Mouse (Mus musculus) cerebellum, postnatal 14 days (tissue): ENCODE data around the gene Ric1.
"Not testable (repeated sequence)": the region's sequence is repeated elsewhere in the genome, so short reads cannot be mapped to it uniquely, and the experiment has no call there.

Experiments used
- DNase-seq, 2 experiments: peaks; one replicate each; pipeline ENCODE4 v3.0.0; 2021; ENCODE audit warnings: mixed read lengths in 2 of 2

Gene Ric1

GRCm38 (mm10) chr19:29534030-29534429 is 11.9 kb downstream of the Ric1 start:
- DNase-seq = no peak

- no peak for DNase-seq
Measured at GRCm38 (mm10) chr19:29542256-29542970, 20.3 kb downstream of the Ric1 start.

- no peak for DNase-seq
Measured at GRCm38 (mm10) chr19:29544026-29544425, 21.9 kb downstream of the Ric1 start.

- DNase-seq = no peak
Measured at GRCm38 (mm10) chr19:29550618-29551017, 28.5 kb downstream of the Ric1 start.

- DNase-seq = no peak
Measured at GRCm38 (mm10) chr19:29551128-29551527, 29.0 kb downstream of the Ric1 start.

- not testable (repeated sequence) for DNase-seq
Measured at GRCm38 (mm10) chr19:29551980-29552379, 29.9 kb downstream of the Ric1 start.

- DNase-seq = not testable (repeated sequence)
Measured at GRCm38 (mm10) chr19:29557171-29557845, 35.2 kb downstream of the Ric1 start.

- DNase-seq = no peak
Measured at GRCm38 (mm10) chr19:29562166-29562565, 40.1 kb downstream of the Ric1 start.

- DNase-seq = no peak
Measured at GRCm38 (mm10) chr19:29562603-29563002, 40.5 kb downstream of the Ric1 start.

GRCm38 (mm10) chr19:29563258-29563779 is 41.2 kb downstream of the Ric1 start:
- peak; percentile 69 to 75 for DNase-seq

GRCm38 (mm10) chr19:29566512-29566911 is 44.4 kb downstream of the Ric1 start:
- DNase-seq = no peak

GRCm38 (mm10) chr19:29582439-29582838 is 60.4 kb downstream of the Ric1 start:
- no peak for DNase-seq

GRCm38 (mm10) chr19:29583734-29584133 is 61.7 kb downstream of the Ric1 start:
- no peak for DNase-seq

- not testable (repeated sequence) for DNase-seq
Measured at GRCm38 (mm10) chr19:29593783-29594182, 71.7 kb downstream of the Ric1 start.

GRCm38 (mm10) chr19:29596276-29596675 is 74.2 kb downstream of the Ric1 start:
- no peak for DNase-seq

- DNase-seq = no peak
Measured at GRCm38 (mm10) chr19:29596985-29597384, 74.9 kb downstream of the Ric1 start.

- DNase-seq = no peak
Measured at GRCm38 (mm10) chr19:29598981-29599380, 76.9 kb downstream of the Ric1 start.

GRCm38 (mm10) chr19:29603548-29604353 is 81.7 kb downstream of the Ric1 start:
- DNase-seq = no peak

- no peak for DNase-seq
Measured at GRCm38 (mm10) chr19:29604653-29605052, 82.6 kb downstream of the Ric1 start.

GRCm38 (mm10) chr19:29607521-29607920 is 85.4 kb downstream of the Ric1 start:
- DNase-seq = no peak

- DNase-seq = no peak
Measured at GRCm38 (mm10) chr19:29608212-29608611, 86.1 kb downstream of the Ric1 start.

GRCm38 (mm10) chr19:29610907-29611306 is 88.8 kb downstream of the Ric1 start:
- DNase-seq = no peak

- DNase-seq = no peak
Measured at GRCm38 (mm10) chr19:29612102-29612501, 90.0 kb downstream of the Ric1 start.
